Mouse (Mus musculus) liver, embryonic 16.5 days (tissue): ENCODE results near the gene Rhbdl1. TPM values are rescaled to one million over a fixed set of nuclear protein-coding genes. Genes with fewer than 3 reads are reported as not detected.
A peak's percentile ranks its signal among the peaks of the same experiment; 100 is the strongest.

ENCODE experiments used
- ATAC-seq: fragments of 200-750 bp; cut with Nextera tagmentation; 2 replicates; pipeline ENCODE4 v1.8.0; 2017; ENCODE audit warnings: low read depth, mild to moderate bottlenecking, moderate number of reproducible peaks, moderate library complexity
- H3K27ac ChIP-seq: fragments of 300-500 bp; sonication (generic); 2 replicates; pipeline ENCODE4 v1.5.1; 2014; ENCODE audit warnings: mild to moderate bottlenecking, low read length
- H3K27me3 ChIP-seq: fragments of 300-500 bp; sonication (generic); 2 replicates; pipeline ENCODE4 v1.6.1; 2014; ENCODE audit warnings: low read depth, low read length, mixed read lengths; ENCODE audit not compliant: control insufficient read depth, insufficient read depth
- H3K36me3 ChIP-seq: fragments of 300-500 bp; sonication (generic); 2 replicates; pipeline ENCODE4 v1.6.1; 2014; ENCODE audit warnings: mild to moderate bottlenecking; ENCODE audit not compliant: control insufficient read depth, insufficient read depth
- H3K4me1 ChIP-seq: fragments of 300-500 bp; sonication (generic); 2 replicates; pipeline ENCODE4 v1.6.1; 2014; ENCODE audit warnings: low read depth, low read length, mixed read lengths; ENCODE audit not compliant: control insufficient read depth
- H3K4me2 ChIP-seq: fragments of 300-500 bp; sonication (generic); 2 replicates; pipeline ENCODE4 v1.6.1; 2014; ENCODE audit warnings: low read depth, low read length, mixed read lengths
- H3K4me3 ChIP-seq: fragments of 300-500 bp; sonication (generic); 2 replicates; pipeline ENCODE4 v1.5.1; 2014; ENCODE audit warnings: low read depth, mild to moderate bottlenecking, low read length
- H3K9ac ChIP-seq: fragments of 300-500 bp; sonication (generic); 2 replicates; pipeline ENCODE4 v1.6.1; 2014; ENCODE audit warnings: low read depth, low read length
- H3K9me3 ChIP-seq: fragments of 300-500 bp; sonication (generic); replicated peaks from 2 replicates; pipeline ENCODE4 v1.6.1; 2016; ENCODE audit warnings: low read length; ENCODE audit not compliant: control insufficient read depth
- WGBS: fragments of 180-500 bp; shearing (Covaris S2); extraction: QIAGEN DNeasy Blood & Tissue Kit; methylation state at CpG from one replicate; pipeline ENCODE4 v1.1.7; 2014; ENCODE audit not compliant: insufficient replicate concordance; 5-methylcytosine and 5-hydroxymethylcytosine counted together
- polyA plus RNA-seq: library from polyadenylated mRNA; unstranded; fragments of >200 nt; fragmentation: Nextera tagmentation; extraction: Ambion mirVana; gene quantifications from 2 replicates; pipeline ENCODE4 v1.2.1, GENCODE M21; 2015

Rhbdl1 gene
- polyA plus RNA-seq, 1 experiment from 2014 or later, result 0.45 TPM

- H3K9me3 ChIP-seq, result no peaks in the 10 kb centered on the region
- H3K4me3 ChIP-seq, result no peak overlapping the region
- H3K9ac ChIP-seq, result no peak overlapping the region
- H3K4me2 ChIP-seq, result no peak overlapping the region
- H3K4me1 ChIP-seq, result peaks cover 44% of the 10 kb centered on the region
- H3K27me3 ChIP-seq, result no peaks in the 10 kb centered on the region
- peaks cover 37% of the 10 kb centered on the region for H3K36me3 ChIP-seq
- ATAC-seq, result no peak
- 0 out of 2 replicates have a peak overlapping the region, but pooled peaks have one; percentile 9 for H3K27ac ChIP-seq
- 57% methylated on average over 3 of the region's 3 CpGs for WGBS
These were observed 438 bp upstream of the Rhbdl1 start for GRCm38 (mm10) chr17:25837533-25837932.

- no peak for ATAC-seq
- H3K27ac ChIP-seq, result no peak overlapping the region
- WGBS, result 25% methylated on average over 23 of the region's 23 CpGs
- H3K9me3 ChIP-seq, result no peaks in the 10 kb centered on the region
- H3K36me3 ChIP-seq, result peaks cover 27% of the 10 kb centered on the region
- H3K4me1 ChIP-seq, result peaks cover 53% of the 10 kb centered on the region
- peak overlapping the region; percentile 36 for H3K4me3 ChIP-seq
- peak overlapping the region; percentile 66 for H3K4me2 ChIP-seq
- H3K9ac ChIP-seq, result peak overlapping the region; percentile 56
- no peaks in the 10 kb centered on the region for H3K27me3 ChIP-seq
These were observed 559 bp downstream of the Rhbdl1 start for GRCm38 (mm10) chr17:25836397-25837075.

- Histone ChIP-seq H3K36me3 (peaks cover 27% of the 10 kb centered on the region), H3K4me1 (peaks cover 60% of the 10 kb centered on the region), H3K4me3 (no peak overlapping the region), H3K27me3 (no peaks in the 10 kb centered on the region), H3K4me2 (no peak overlapping the region), H3K27ac (no peak overlapping the region), H3K9me3 (no peaks in the 10 kb centered on the region), H3K9ac (no peak overlapping the region)
- 83% methylated on average over 16 of the region's 16 CpGs for WGBS
- ATAC-seq, result no peak
These were observed 1.3 kb downstream of the Rhbdl1 start for GRCm38 (mm10) chr17:25835816-25836215.

GRCm38 (mm10) chr17:25835301-25835700 is 1.8 kb downstream of the Rhbdl1 start:
- WGBS, result 87% methylated on average over 7 of the region's 7 CpGs
- Histone ChIP-seq H3K9ac (no peak overlapping the region), H3K4me1 (peaks cover 64% of the 10 kb centered on the region), H3K27me3 (no peaks in the 10 kb centered on the region), H3K4me3 (no peak overlapping the region), H3K36me3 (peaks cover 27% of the 10 kb centered on the region), H3K27ac (no peak overlapping the region), H3K4me2 (no peak overlapping the region; the same call in 1 of the 2 replicates), H3K9me3 (no peaks in the 10 kb centered on the region)
- ATAC-seq, result no peak

- Histone ChIP-seq H3K4me1 (peaks cover 68% of the 10 kb centered on the region), H3K4me3 (peak overlapping the region; percentile 92), H3K4me2 (peak overlapping the region; percentile 99), H3K9ac (peak overlapping the region; percentile 91), H3K36me3 (peaks cover 24% of the 10 kb centered on the region), H3K27ac (no peak overlapping the region), H3K27me3 (no peaks in the 10 kb centered on the region), H3K9me3 (no peaks in the 10 kb centered on the region)
- no peak for ATAC-seq
- 75% methylated on average over 12 of the region's 12 CpGs for WGBS
These were observed 2.4 kb downstream of the Rhbdl1 start for GRCm38 (mm10) chr17:25834595-25835222.

GRCm38 (mm10) chr17:25833961-25834594 is 3.0 kb downstream of the Rhbdl1 start:
- Histone ChIP-seq H3K9me3 (no peaks in the 10 kb centered on the region), H3K4me3 (peak overlapping the region; percentile 92), H3K27me3 (no peaks in the 10 kb centered on the region), H3K4me1 (peaks cover 73% of the 10 kb centered on the region), H3K9ac (peak overlapping the region; percentile 91), H3K27ac (peak overlapping the region; percentile 97), H3K4me2 (peak overlapping the region; percentile 99), H3K36me3 (peaks cover 18% of the 10 kb centered on the region)
- WGBS, result 31% methylated on average over 6 of the region's 6 CpGs
- no peak for ATAC-seq

- under 1% methylated on average over 24 of the region's 24 CpGs for WGBS
- H3K9ac ChIP-seq, result peak within 1 kb of the TSS; percentile 91
These were observed 3.8 kb downstream of the Rhbdl1 start, which contains the start of gene Stub1 for GRCm38 (mm10) chr17:25833291-25833663. Gene Stub1, minus strand, starts transcription at chr17:25833404.

GRCm38 (mm10) chr17:25832436-25833290 is 4.4 kb downstream of the Rhbdl1 start:
- no peaks in the 10 kb centered on the region for H3K9me3 ChIP-seq
- H3K27ac ChIP-seq, result peak overlapping the region; percentile 97
- peak overlapping the region; percentile 91 for H3K9ac ChIP-seq
- H3K4me3 ChIP-seq, result peak overlapping the region; percentile 92
- peak; percentile 91 for ATAC-seq
- peaks cover 14% of the 10 kb centered on the region for H3K36me3 ChIP-seq
- peak overlapping the region; percentile 99 for H3K4me2 ChIP-seq
- no peaks in the 10 kb centered on the region for H3K27me3 ChIP-seq
- H3K4me1 ChIP-seq, result peaks cover 80% of the 10 kb centered on the region
- WGBS, result under 1% methylated on average over 71 of the region's 77 CpGs

More at GRCm38 (mm10) chr17:25833291-25833663, 3.8 kb downstream of the Rhbdl1 start, which contains the start of gene Stub1:
- Histone ChIP-seq H3K27me3 (no peaks in the 10 kb centered on the region), H3K4me3 (peak within 1 kb of the TSS; percentile 92), H3K4me2 (peak within 1 kb of the TSS; percentile 99), H3K27ac (peak within 1 kb of the TSS; percentile 97), H3K4me1 (peaks cover 77% of the 10 kb centered on the region), H3K36me3 (peaks cover 16% of the 10 kb centered on the region), H3K9me3 (no peaks in the 10 kb centered on the region)
- ATAC-seq, result peak; percentile 64
